Mouse (Mus musculus): ENCODE measurements around the gene Mtmr11.
"Not testable (repeated sequence)": the region's sequence is repeated elsewhere in the genome, so short reads cannot be mapped to it uniquely, and the experiment has no call there.

Mtmr11 gene

GRCm38 (mm10) chr3:96172197-96173178, 10.7 kb downstream of the Mtmr11 start, which contains the start of gene Sf3b4:
Gene Sf3b4 (plus strand): TSS chr3:96172332.
- DNase-seq (ENCODE audit: low spot score), result peak; percentile 94

- no peak for DNase-seq (ENCODE audit: low spot score)
Observed at GRCm38 (mm10) chr3:96173185-96173584, 11.4 kb downstream of the Mtmr11 start.

GRCm38 (mm10) chr3:96174042-96174441, 12.2 kb downstream of the Mtmr11 start:
- not testable (repeated sequence) for DNase-seq (ENCODE audit: low spot score)

GRCm38 (mm10) chr3:96175251-96175650, 13.4 kb downstream of the Mtmr11 start:
- no peak for DNase-seq (ENCODE audit: low spot score)

- no peak for DNase-seq (ENCODE audit: low spot score)
Observed at GRCm38 (mm10) chr3:96178427-96178826, 16.6 kb downstream of the Mtmr11 start.

GRCm38 (mm10) chr3:96178902-96179301, 17.1 kb downstream of the Mtmr11 start:
- no peak for DNase-seq (ENCODE audit: low spot score)

GRCm38 (mm10) chr3:96179531-96179930, 17.7 kb downstream of the Mtmr11 start:
- DNase-seq (ENCODE audit: low spot score), result no peak

- peak; percentile 36 for DNase-seq (ENCODE audit: low spot score)
Observed at GRCm38 (mm10) chr3:96180727-96181477, 19.1 kb downstream of the Mtmr11 start, which contains the start of gene Sv2a. Gene Sv2a (plus strand): TSS chr3:96181151.

GRCm38 (mm10) chr3:96181510-96182381, 19.9 kb downstream of the Mtmr11 start:
- DNase-seq (ENCODE audit: low spot score), result no peak

- no peak for DNase-seq (ENCODE audit: low spot score)
Observed at GRCm38 (mm10) chr3:96182382-96182776, 20.6 kb downstream of the Mtmr11 start.

- no peak for DNase-seq (ENCODE audit: low spot score)
Observed at GRCm38 (mm10) chr3:96192977-96193376, 31.2 kb downstream of the Mtmr11 start.

GRCm38 (mm10) chr3:96194966-96195365, 33.2 kb downstream of the Mtmr11 start:
- DNase-seq (ENCODE audit: low spot score), result no peak

GRCm38 (mm10) chr3:96195616-96196313, 34.0 kb downstream of the Mtmr11 start:
- DNase-seq (ENCODE audit: low spot score), result no peak

GRCm38 (mm10) chr3:96196437-96197128, 34.8 kb downstream of the Mtmr11 start:
- DNase-seq (ENCODE audit: low spot score), result no peak

- DNase-seq (ENCODE audit: low spot score), result peak; percentile 97
Observed at GRCm38 (mm10) chr3:96197129-96197749, 35.4 kb downstream of the Mtmr11 start.

- DNase-seq (ENCODE audit: low spot score), result peak; percentile 44
Observed at GRCm38 (mm10) chr3:96198181-96198580, 36.4 kb downstream of the Mtmr11 start.

GRCm38 (mm10) chr3:96198601-96199251, 36.9 kb downstream of the Mtmr11 start:
- not testable (repeated sequence) for DNase-seq (ENCODE audit: low spot score)

GRCm38 (mm10) chr3:96199731-96200130, 37.9 kb downstream of the Mtmr11 start:
- DNase-seq (ENCODE audit: low spot score), result no peak

GRCm38 (mm10) chr3:96207819-96208218, 46.0 kb downstream of the Mtmr11 start:
- no peak for DNase-seq (ENCODE audit: low spot score)

Data from embryo, embryonic 10 days (tissue).